Mouse (Mus musculus) brain, embryonic 14.5 days (tissue): ENCODE measurements around the gene Alox12b.

Experiments used
- CTCF ChIP-seq: fragments of 200-500 bp; IDR thresholded peaks from 2 replicates; pipeline ENCODE4 v1.5.1; 2012; ENCODE audit warnings: inconsistent platforms, mild to moderate bottlenecking, moderate library complexity, borderline replicate concordance; ENCODE audit not compliant: insufficient read depth, insufficient read length; ENCODE audit errors: extremely low read depth
- POLR2A ChIP-seq: fragments of 200-500 bp; IDR thresholded peaks from 2 replicates; pipeline ENCODE4 v1.6.1; 2012; ENCODE audit warnings: mild to moderate bottlenecking, inconsistent platforms, borderline replicate concordance; ENCODE audit not compliant: poor library complexity, insufficient read depth, insufficient read length, severe bottlenecking; ENCODE audit errors: extremely low read depth

- TF ChIP-seq CTCF (no peak), POLR2A (no peak)
Observed at GRCm38 (mm10) chr11:69218661-69219060, 61.9 kb downstream of the Alox12b start.
